Mouse (Mus musculus): ENCODE measurements around the gene Rab11fip4. TPM values are rescaled to one million over a fixed set of nuclear protein-coding genes. Genes with fewer than 3 reads are reported as not detected.
A peak's percentile ranks its signal among the peaks of the same experiment; 100 is the strongest.

Rab11fip4 gene
- polyA plus RNA-seq, 1 experiment = 40.8 TPM

DNA sequence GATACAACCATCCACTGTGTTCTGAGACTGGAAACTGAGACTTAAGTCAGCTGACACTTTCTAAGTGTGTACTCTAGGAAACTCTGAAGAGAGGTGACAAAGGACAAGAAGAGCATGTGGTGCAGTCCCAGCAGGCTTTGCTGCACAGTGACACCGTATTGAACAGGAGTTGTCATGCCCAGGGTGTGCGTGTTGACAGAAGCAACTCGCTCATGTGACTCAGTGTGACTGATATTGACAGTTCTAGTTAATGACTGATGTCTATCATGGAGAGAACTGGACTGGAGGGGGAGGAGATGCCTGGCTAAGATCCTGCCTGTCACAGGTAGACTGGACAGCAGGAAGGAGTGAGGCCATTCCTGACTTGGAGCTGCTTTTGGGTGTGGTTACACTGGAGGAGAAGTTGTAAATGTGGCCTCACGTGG, 63.4 kb downstream of the Rab11fip4 start:
- TF ChIP-seq CTCF (conservative IDR thresholded peaks at IDR 0.05; ENCODE audit: insufficient read depth, insufficient read length, low read depth, low read length) (no peak), POLR2A (IDR thresholded peaks at IDR 0.05; ENCODE audit: low read depth, low read length) (no peak)
- no peak overlapping the region for H3K4me3 ChIP-seq (ENCODE audit: insufficient read depth, low read depth, low read length)
- DNase-seq = no peak
- no peaks in the 10 kb centered on the region for H3K36me3 ChIP-seq (ENCODE audit: control insufficient read depth, insufficient read depth, low read length)
- peaks cover 9% of the 10 kb centered on the region for H3K4me1 ChIP-seq (ENCODE audit: control insufficient read depth, insufficient read depth, low read length)
- no peak overlapping the region for H3K27ac ChIP-seq (ENCODE audit: insufficient read depth, low read depth, low read length)
- WGBS = 72% methylated on average over 4 of the region's 4 CpGs
- no peaks in the 10 kb centered on the region for H3K27me3 ChIP-seq (replicated peaks; ENCODE audit: control insufficient read depth, insufficient read depth, low read length)

DNA sequence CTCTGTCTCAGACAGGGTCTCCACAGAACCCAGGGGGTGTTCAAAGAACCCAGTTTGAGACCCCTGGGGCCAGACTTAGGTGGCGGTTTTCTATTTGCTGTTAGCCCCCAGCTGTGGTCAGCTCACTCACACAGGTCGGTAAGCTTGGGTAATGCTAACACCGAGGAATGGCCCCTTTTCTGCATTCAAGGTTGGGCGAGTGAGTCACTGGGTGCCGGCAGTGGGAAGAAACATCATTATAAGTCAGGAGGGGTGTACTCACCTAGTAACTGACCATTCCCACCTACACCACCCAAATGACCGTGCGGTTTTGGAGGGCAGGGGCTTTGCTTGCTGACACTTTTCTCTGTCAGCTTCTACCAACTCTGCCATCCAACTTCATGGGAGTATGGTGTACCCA, 64.6 kb downstream of the Rab11fip4 start:
- WGBS = 92% methylated on average over 7 of the region's 7 CpGs
- no peaks in the 10 kb centered on the region for H3K27me3 ChIP-seq (replicated peaks; ENCODE audit: control insufficient read depth, insufficient read depth, low read length)
- H3K27ac ChIP-seq (ENCODE audit: insufficient read depth, low read depth, low read length) = no peak overlapping the region
- H3K36me3 ChIP-seq (ENCODE audit: control insufficient read depth, insufficient read depth, low read length) = no peaks in the 10 kb centered on the region
- no peak for TF ChIP-seq CTCF (conservative IDR thresholded peaks at IDR 0.05; ENCODE audit: insufficient read depth, insufficient read length, low read depth, low read length)
- no peak for DNase-seq
- no peak overlapping the region for H3K4me3 ChIP-seq (ENCODE audit: insufficient read depth, low read depth, low read length)
- H3K4me1 ChIP-seq (ENCODE audit: control insufficient read depth, insufficient read depth, low read length) = peaks cover 11% of the 10 kb centered on the region

GRCm38 (mm10) chr11:79656491-79656890, 65.5 kb downstream of the Rab11fip4 start:
- TF ChIP-seq CTCF (conservative IDR thresholded peaks at IDR 0.05; ENCODE audit: insufficient read depth, insufficient read length, low read depth, low read length) = no peak
- no peak for TF ChIP-seq POLR2A (IDR thresholded peaks at IDR 0.05; ENCODE audit: low read depth, low read length)
- Histone ChIP-seq H3K27me3 (replicated peaks; ENCODE audit: control insufficient read depth, insufficient read depth, low read length) (no peaks in the 10 kb centered on the region), H3K4me3 (ENCODE audit: insufficient read depth, low read depth, low read length) (no peak overlapping the region), H3K36me3 (ENCODE audit: control insufficient read depth, insufficient read depth, low read length) (no peaks in the 10 kb centered on the region), H3K27ac (ENCODE audit: insufficient read depth, low read depth, low read length) (no peak overlapping the region), H3K4me1 (ENCODE audit: control insufficient read depth, insufficient read depth, low read length) (peaks cover 11% of the 10 kb centered on the region)
- no peak for DNase-seq
- 88% methylated on average over 1 of the region's 1 CpGs for WGBS

DNA sequence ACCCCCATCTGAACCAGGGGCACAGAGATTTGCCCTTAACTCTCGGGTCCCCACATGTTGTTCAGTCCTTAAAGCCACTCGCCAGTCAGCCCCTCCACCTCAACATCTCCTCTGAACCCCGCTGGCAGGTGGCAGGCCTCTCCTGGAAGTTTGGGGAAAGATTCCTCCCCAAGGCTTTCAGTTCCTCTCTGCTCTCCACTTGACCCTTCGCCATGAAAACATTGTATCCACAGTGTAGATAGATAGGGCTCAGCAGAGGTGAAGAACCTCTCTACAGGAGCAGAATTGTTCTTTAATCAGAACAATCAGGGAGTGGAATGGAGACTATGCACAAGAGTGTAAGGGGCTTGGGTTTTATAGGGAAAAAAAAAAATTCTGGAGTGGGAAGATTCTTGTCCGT, 66.0 kb downstream of the Rab11fip4 start:
- H3K36me3 ChIP-seq (ENCODE audit: control insufficient read depth, insufficient read depth, low read length) = no peaks in the 10 kb centered on the region
- 88% methylated on average over 5 of the region's 5 CpGs for WGBS
- H3K27me3 ChIP-seq (replicated peaks; ENCODE audit: control insufficient read depth, insufficient read depth, low read length) = no peaks in the 10 kb centered on the region
- no peak for DNase-seq
- peaks cover 11% of the 10 kb centered on the region for H3K4me1 ChIP-seq (ENCODE audit: control insufficient read depth, insufficient read depth, low read length)
- TF ChIP-seq POLR2A (IDR thresholded peaks at IDR 0.05; ENCODE audit: low read depth, low read length) (no peak), CTCF (conservative IDR thresholded peaks at IDR 0.05; ENCODE audit: insufficient read depth, insufficient read length, low read depth, low read length) (no peak)
- no peak overlapping the region for H3K27ac ChIP-seq (ENCODE audit: insufficient read depth, low read depth, low read length)
- H3K4me3 ChIP-seq (ENCODE audit: insufficient read depth, low read depth, low read length) = no peak overlapping the region

DNA sequence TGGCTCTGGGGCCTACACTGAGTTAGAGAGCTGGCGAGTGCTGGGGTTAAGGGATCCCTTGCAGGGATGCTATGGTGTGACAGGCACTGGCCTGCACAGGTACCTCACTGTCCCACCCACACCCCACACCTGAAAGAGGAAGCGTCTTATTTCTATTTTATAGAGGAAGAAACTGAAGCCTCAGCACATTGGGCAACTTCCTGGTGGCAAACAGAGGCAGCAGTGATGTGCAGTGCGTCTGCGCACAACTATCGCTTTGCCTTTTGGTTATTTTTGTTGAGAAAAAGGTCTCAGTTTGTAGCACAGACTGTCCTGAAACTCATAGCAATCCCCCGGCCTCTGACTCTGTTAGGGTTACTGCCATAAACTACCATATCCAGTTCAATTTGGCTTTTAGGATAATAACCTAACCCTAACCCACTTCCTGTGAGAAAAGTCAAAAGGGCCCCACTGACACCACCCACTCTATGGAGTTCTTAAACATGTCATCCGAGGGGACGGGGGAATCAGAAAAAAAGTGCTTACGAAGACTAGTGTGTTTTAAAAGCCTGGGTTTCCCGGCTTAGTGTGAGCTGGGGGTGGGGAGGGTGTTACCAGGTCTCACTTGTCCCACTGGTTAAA, 67.3 kb downstream of the Rab11fip4 start:
- no peaks in the 10 kb centered on the region for H3K27me3 ChIP-seq (replicated peaks; ENCODE audit: control insufficient read depth, insufficient read depth, low read length)
- no peak overlapping the region for H3K4me3 ChIP-seq (ENCODE audit: insufficient read depth, low read depth, low read length)
- H3K27ac ChIP-seq (ENCODE audit: insufficient read depth, low read depth, low read length) = no peak overlapping the region
- H3K36me3 ChIP-seq (ENCODE audit: control insufficient read depth, insufficient read depth, low read length) = no peaks in the 10 kb centered on the region
- TF ChIP-seq CTCF (conservative IDR thresholded peaks at IDR 0.05; ENCODE audit: insufficient read depth, insufficient read length, low read depth, low read length) = no peak
- TF ChIP-seq POLR2A (IDR thresholded peaks at IDR 0.05; ENCODE audit: low read depth, low read length) = no peak
- DNase-seq = no peak
- WGBS = 85% methylated on average over 10 of the region's 10 CpGs
- peaks cover 10% of the 10 kb centered on the region; the same call in 1 of the 2 replicates for H3K4me1 ChIP-seq (ENCODE audit: control insufficient read depth, insufficient read depth, low read length)

DNA sequence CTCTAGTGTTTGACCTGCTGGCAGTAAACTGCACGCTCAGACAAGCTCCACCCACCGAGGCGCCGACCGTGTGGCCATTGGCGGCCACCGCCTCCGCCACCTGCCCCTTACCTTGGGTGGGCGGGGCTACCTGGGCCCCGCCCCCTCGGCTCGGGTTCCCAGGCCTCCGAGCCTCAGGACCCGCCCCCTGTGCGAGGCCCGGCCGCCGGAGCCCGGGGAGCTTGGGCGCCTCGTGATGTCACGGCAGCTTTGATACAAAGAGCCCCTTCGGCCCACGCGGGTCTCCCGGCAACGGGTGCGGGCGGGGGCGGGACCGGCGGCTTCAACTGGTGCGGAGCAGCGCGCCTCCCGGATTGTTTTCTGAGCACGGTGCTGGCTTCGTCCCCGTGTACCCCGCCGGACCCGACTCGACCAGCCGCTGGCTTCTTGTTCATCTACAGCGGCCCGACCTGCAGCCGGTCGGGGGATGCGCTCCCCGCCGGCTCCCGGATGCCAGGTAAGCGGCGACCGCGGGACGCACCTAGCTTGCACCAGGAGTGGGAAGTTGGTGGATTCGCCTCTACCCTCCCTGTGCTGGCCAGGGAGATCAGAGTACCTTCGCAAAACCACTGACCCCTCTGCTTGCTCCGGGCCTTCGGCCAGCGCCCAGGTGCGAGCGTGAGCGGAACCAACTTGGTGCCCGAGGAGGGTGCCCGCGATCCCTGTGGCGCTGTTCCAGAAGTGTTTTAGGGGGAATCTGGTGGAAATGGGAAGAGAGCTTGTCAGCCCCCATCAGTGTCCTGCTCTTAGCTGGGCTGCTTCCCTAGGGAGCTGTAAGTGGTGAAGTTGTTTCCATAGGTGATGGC, 69.6 kb downstream of the Rab11fip4 start:
- DNase-seq = peak; percentile 96
- no peaks in the 10 kb centered on the region for H3K27me3 ChIP-seq (replicated peaks; ENCODE audit: control insufficient read depth, insufficient read depth, low read length)
- H3K36me3 ChIP-seq (ENCODE audit: control insufficient read depth, insufficient read depth, low read length) = no peaks in the 10 kb centered on the region
- peak overlapping the region; percentile 58 for H3K4me3 ChIP-seq (ENCODE audit: insufficient read depth, low read depth, low read length)
- H3K4me1 ChIP-seq (ENCODE audit: control insufficient read depth, insufficient read depth, low read length) = peaks cover 14% of the 10 kb centered on the region; the same call in 1 of the 2 replicates
- TF ChIP-seq POLR2A (IDR thresholded peaks at IDR 0.05; ENCODE audit: low read depth, low read length) = no peak
- no peak for TF ChIP-seq CTCF (conservative IDR thresholded peaks at IDR 0.05; ENCODE audit: insufficient read depth, insufficient read length, low read depth, low read length)
- 2% methylated on average over 69 of the region's 69 CpGs for WGBS
- peak overlapping the region; percentile 72 for H3K27ac ChIP-seq (ENCODE audit: insufficient read depth, low read depth, low read length)

DNA sequence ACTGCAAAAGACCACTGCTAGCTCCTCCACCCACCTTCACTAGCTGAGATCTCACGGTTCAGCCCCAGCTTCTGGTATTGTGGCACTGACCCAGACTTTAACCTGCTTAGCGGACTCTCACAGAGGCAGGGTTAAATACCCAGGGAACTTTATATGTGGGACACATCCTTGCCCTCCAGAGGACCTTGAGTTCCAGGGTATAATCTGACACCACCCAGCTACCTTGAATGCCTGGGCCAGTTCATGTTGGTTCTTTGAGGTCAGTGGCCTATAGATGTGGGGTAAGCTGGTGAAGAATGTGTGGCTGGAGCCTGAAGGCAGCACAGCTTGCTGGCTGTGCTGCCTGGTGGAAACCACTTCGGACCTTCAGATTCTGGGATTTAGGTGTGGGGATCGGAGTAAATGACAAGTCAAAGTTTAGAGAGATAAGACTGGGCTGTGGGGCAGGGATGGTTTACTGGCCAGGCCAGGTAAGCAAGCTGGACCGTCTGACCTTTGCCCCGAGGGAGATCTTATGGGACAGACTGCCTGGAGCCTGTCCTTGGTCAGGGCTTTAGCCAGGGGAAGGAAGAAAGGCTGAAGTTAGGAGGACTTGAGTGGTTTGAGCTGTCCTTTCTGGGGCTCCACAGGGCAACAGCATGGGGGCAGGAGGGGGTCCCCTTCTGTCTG, 71.0 kb downstream of the Rab11fip4 start:
- H3K4me1 ChIP-seq (ENCODE audit: control insufficient read depth, insufficient read depth, low read length) = peaks cover 19% of the 10 kb centered on the region; the same call in 1 of the 2 replicates
- 37% methylated on average over 6 of the region's 6 CpGs for WGBS
- no peaks in the 10 kb centered on the region for H3K27me3 ChIP-seq (replicated peaks; ENCODE audit: control insufficient read depth, insufficient read depth, low read length)
- H3K36me3 ChIP-seq (ENCODE audit: control insufficient read depth, insufficient read depth, low read length) = no peaks in the 10 kb centered on the region
- H3K27ac ChIP-seq (ENCODE audit: insufficient read depth, low read depth, low read length) = peak overlapping the region; percentile 72
- H3K4me3 ChIP-seq (ENCODE audit: insufficient read depth, low read depth, low read length) = peak overlapping the region; percentile 58
- peak; percentile 78 for DNase-seq
- TF ChIP-seq CTCF (conservative IDR thresholded peaks at IDR 0.05; ENCODE audit: insufficient read depth, insufficient read length, low read depth, low read length) = no peak
- no peak for TF ChIP-seq POLR2A (IDR thresholded peaks at IDR 0.05; ENCODE audit: low read depth, low read length)
